Mouse (Mus musculus): ENCODE measurements at regions not wholly inside any gene's neighbourhood (a gene's known extent, or its start where the extent isn't known, plus 50 kb on each side); places are given as distances from the start of the nearest gene placed in this dataset.

DNA sequence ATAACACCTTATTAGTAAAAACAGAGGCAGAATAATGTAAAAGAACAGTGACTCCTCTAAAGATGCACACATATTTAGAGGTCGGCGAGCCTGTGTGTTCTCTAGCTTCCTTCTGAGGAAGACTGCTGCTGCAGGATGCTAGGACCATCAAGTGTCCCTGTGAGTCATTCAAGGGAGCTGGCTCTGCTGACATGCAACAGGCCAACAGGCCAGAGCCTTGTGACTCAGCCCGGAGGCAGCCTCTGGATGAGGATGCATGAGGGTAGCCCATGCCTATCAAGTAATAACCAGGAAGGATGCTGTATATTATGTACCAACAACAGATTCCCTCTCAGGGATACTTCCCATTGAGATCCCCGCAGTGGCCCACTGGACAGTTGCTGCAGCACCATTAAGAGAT, 199.5 kb upstream of the Rasgrp1 start:
- DNase-seq (ENCODE audit: low spot score in 2 of 2), result no peak

DNA sequence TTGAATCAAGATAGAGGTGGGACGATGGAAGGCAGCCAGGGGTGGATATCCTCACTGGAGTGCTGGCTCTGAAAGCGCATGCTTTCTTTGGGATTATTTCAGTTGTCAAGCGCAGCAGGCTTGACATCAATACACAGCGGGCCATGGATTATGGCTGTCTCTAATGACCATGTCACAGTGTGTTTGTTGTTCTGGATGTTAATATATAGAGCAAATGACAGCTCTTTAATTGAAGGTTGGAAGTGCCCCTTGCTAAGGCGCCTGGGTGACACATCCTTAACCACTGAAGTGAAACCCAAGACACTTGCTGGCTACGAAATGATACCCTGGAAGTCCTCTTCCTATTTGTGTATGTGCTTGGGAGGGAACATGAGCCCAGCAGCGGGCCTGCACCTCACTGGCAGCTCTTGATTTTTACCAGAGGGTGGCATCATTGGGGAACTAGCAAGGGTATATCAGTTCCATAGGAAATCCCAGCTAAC, 200.5 kb upstream of the Rasgrp1 start:
- no peak for DNase-seq (ENCODE audit: low spot score in 2 of 2)

DNA sequence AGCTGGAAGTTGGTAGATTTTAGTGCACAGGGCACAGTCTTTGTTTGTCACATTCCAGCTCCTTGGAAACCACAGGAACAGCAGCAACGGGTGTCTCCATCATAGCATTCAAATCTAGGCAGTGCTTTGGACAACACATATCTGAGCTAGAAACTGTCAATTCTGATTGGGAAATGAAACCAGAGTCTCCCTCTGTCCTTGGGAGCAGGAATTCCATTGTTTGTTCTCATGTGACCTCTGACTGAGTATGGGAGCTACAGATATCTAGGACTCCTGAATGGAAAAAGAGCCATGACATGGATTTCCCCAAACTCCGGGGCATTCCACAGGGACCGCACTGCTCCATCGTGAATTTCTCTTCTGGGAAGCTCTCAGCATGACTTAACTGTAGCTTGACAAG, 205.5 kb upstream of the Rasgrp1 start:
- DNase-seq (ENCODE audit: low spot score in 2 of 2), result no peak

DNA sequence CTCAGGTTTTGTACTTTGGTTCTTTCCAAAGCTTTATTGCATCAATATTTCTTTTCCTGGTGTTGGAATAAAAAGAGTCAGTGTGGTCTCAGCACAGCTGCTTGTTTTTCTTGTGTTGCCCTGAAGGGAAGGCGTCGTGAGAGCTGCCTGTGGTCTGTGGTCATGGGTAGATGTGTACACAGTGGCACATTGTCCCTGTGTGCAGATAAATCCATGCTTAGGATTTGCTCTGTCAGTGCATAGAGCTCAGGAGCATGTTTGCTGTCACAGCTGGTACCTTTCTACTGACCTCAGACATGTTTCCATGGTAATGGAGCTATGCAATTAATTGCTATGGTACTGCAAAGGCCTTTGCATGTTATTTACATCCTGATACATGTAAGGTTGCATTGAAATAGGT, 213.5 kb upstream of the Rasgrp1 start:
- DNase-seq (ENCODE audit: low spot score in 2 of 2), result no peak

DNA sequence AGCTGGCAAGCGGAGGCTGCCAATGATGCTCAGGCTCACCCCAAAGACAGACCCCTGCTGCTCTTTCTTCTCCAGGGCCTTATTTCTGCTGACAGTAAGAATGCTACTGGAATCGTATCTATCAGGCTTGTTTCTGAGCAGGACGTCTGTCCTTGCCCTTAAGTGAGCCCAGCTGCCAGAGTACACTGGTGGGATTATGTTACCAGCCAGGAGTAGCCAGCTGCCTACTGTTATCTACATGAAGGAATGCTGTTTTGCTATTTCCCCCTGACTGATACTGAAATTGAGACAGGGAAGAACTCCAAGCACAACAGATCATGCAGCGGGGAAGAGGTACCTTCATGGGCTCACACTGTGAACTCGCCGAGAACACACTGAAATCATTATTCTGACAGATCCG, 228.2 kb upstream of the Rasgrp1 start:
- no peak for DNase-seq (ENCODE audit: low spot score in 2 of 2)

DNA sequence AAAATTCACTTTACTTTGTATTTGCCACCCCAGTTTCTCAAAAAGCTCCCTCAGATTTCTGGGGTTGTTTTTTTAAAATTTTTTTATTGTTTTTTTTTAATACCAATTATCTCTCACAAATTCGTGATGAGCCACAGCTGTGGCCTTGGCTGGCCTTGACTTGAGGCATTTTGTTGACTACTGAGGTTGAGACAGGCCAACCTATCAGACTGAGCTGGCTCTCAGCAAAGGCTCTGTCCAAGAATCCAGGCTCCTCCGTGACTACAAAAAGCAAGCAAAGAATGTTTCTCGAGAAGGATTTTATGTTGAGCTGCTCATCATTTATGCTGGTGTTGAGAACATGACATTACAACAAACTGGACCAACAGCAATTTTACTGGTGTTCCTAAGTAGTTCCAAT, 244.6 kb upstream of the Rasgrp1 start:
- no peak for DNase-seq (ENCODE audit: low spot score in 2 of 2)

DNA sequence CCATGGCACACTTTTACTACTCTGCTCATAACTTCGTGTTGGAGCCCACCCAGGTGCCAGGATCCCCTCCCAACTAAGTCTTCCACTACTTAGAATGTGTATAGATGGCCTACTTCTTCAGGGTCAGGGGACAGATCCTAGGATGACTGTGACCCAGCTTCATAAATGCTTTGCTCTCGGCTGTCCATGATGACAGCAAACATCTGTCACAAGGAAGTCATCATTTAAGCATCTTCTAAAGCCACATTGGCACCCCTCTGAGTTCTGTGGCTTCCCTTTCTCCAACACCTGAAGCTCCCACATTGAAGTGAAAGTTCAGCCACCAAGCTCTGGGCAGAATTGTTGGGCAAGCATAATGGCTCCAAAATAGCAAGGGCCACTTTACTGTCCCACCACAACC, 252.2 kb upstream of the Rasgrp1 start:
- DNase-seq (ENCODE audit: low spot score in 2 of 2), result no peak

DNA sequence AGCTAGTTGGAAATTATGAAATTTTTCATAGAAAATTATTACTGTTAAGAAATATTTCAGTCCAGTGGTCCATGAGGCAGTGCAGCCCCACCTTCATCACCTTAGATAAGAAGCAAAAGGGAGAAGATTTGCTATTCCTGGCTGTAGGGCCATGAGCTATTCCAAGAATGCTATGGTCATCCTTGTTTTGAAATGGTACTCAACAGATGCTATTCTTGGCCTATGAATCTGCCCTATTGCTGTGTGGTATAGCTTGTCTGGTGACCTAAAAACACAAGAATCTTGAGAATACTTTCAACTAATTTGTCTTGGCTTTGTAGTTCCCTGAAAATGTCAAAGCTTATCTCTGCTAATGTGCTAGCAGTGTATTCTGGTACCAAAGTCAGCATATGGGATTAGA, 254.8 kb upstream of the Rasgrp1 start:
- DNase-seq (ENCODE audit: low spot score in 2 of 2), result no peak

DNA sequence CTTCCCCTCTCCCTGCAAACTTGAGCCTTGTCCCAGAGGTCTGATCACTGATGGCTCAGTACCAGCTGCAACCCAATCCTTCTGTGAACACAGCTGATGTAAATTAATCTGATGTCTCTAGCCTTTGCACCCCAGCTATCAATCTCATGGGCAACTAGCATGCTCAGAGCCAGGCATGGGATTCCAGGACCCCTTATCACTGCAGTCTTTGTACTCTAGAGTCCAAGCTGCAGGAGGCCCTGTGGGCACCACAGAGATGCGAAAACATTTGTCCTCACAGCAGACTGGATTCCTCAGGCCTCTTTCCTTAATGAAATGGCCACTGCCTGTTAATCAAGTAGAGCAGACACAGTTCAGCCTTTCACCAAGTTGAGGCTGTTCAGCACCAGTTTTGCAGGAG, 272.0 kb upstream of the Rasgrp1 start:
- DNase-seq (ENCODE audit: low spot score in 2 of 2), result no peak

DNA sequence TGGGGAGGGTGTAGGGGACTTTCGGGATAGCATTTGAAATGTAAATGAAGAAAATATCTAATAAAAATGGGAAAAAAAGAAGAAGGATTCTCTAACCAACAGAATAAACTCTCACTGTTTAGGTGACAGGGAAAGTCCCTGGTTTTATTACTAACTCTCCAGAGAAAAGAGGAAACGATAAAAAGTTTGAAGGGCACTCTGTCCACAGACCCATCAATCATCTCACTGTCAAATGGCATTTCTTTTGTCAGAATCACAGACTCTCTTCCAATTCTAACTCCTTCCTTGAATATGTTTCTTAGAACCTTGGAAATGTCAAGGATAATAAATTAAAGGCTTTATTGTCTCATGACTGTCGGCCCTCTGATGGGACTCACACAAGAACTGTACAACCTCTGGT, 275.3 kb upstream of the Rasgrp1 start:
- no peak for DNase-seq (ENCODE audit: low spot score in 2 of 2)

DNA sequence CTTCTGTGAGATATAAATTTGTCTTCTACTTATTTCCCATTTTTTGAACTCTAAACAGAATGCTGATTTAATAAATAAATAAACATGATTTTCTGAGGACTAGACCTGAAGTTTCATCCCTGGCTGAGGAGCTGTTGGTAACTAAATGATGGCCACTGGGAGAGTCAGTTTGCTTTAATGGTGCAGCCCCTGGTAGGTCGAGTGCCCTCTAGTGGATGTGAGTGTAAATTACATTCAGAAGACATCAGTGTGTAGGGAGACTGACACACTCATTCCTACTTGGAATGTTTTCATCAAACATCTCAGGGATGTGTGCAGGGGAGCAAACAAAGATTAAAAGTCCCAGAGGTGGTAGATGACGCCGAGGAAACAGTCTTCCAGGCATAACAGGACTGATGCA, 281.2 kb upstream of the Rasgrp1 start:
- DNase-seq (ENCODE audit: low spot score in 2 of 2), result peak in 1 of 2 experiments; percentile 24

DNA sequence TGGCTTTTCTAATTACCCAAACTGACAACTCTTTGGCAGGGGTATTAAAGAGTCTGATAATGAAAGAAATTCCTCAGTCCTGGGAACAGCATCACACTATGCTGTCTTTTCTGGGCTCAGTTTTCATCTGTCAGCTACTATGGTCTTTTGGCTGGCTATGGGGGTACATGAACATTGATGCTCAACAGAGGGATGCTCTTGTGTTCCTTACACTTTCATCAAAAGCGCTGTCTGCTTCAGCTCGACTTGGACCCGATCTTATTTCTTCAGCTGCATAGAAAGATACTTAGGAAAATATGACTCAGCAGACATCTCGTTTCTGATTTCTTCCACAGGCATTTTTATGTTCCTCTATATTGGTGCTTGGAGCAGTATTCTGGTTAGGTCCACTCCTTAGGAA, 292.1 kb upstream of the Rasgrp1 start:
- DNase-seq (ENCODE audit: low spot score in 2 of 2), result no peak

DNA sequence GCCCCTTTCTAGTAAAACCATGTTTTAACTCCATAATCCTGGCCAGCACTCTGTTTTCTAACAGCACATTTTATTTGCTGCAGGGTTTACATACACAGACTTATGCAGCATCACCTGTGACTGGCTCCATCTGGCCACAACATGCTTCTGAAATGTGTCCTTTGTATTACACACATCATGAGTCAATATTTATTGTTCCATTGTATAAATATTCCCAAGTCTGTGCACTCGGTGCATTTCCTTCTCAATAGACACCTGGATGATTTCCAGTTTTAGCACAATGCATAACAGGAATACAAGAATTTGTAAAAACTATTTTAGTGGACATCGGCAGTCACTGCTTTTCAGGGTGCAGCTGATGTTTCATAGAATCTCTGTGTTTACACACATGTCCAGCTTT, 294.6 kb upstream of the Rasgrp1 start:
- DNase-seq (ENCODE audit: low spot score in 2 of 2), result no peak

DNA sequence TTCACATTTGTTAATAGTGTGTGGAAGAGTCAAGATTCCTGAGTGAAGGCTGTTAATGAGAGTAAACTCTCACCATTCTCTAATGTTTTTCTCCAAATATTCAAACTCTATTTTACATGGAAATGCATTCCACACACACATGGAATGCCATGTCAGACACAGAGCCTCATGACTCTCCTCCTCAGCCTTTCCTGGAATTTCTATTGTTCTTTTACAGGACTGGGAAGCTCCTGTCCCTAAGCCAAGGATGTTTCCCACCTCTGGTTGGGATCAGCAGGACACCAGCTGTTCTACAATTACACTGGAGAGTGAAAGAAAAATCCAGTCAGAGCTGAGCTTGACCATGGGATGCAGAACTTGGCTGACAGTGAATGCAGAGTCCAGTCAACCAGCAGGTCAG, 309.3 kb upstream of the Rasgrp1 start:
- DNase-seq (ENCODE audit: low spot score in 2 of 2), result no peak

DNA sequence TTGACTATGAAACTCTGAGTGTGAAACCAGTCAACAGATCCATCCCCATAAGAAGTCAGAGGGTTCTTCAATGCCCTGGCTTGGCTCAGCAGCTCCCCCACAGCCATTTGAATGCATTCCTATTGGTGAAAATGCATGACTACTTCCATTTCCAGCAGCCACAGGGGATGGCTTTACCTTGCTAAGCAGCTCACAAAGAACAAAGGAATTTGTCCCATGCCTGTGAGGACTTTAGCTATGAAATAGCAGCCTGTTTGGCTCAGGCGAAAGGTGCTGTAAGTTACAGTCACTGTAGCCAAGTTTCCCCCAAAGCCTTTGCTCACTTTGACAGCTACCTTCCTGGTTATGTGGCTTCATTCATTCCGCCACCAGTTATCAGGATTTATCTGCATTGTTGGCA, 309.8 kb upstream of the Rasgrp1 start:
- DNase-seq (ENCODE audit: low spot score in 2 of 2), result no peak

DNA sequence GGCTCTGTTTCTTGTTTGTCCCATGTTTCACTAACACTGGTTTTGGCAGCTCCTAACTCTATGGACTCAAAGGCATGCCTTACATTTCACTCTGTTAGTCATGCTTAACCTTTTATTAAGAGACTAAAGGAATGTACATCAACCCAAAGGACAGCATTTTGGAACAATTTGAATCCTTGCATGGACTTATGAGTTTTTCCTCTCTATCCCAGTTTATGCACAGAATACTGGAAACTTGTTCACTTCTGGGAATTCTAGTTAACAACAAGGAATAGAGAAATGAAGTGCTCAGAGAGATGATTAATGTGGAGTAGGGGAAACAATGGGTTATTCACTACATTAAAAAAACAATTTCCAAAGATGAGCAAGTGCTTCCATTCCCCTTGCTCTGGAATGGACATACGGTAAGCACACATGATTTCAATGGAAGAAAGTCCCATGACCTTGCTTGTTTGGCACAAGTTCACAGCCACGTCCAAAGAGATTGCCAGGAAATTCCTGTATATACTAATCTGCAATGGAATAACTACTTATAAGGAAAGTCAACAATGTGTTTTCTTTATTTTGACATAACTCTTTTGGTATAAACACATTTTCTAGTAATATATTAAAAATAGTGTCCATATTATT, 313.9 kb upstream of the Rasgrp1 start:
- DNase-seq (ENCODE audit: low spot score in 2 of 2), result no peak

DNA sequence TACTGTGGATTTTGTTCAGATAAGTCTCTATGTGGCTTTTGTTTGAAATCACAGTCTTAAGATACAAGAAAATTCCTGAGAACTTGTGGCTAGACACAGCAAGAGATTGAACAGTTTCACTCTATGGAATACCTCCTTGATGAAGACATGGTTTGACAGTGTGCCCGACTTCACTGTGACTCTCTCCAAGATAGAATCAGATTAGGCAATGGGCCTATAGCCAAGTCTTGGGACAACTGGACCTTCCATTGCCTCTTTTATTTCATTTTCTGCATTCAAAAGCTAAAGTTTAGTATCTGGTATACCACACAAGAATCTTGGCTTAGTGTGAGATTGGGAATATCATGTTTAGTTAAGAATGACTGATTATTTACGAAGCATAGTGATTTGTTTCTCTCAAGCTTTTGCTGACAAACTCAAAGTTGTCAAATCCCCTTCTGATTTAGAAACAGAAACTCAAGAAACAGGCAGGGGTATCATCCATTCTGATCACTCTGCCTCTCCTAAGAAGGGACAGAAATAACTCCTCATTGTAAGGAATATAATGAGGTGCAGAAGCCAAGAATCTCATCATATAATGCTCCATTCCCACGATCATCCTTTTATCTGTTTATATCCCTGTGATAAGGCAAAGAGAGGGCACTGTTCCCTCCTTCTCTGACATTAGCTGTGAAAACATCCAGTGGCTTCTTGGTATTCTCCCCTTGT, 317.6 kb upstream of the Rasgrp1 start:
- no peak for DNase-seq (ENCODE audit: low spot score in 2 of 2)

DNA sequence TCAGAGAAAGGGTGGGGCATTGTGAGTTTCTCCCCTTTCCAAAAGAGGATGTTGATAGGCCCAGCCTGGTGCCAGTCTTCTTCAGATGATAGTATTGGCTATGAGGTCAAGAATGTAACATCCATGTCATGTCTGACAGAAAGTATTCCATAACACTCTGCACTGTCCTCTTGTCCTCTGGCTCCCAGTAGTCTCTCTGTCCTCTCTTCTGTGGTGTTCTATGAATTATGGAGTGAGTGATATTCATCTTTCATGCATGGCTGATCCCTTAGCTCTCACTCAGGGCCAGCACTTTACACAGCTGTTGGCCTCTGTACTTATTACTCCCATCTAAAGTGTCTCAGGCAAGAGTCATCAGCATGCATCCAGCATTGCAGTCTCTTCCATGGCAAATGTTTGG, 319.9 kb upstream of the Rasgrp1 start:
- DNase-seq (ENCODE audit: low spot score in 2 of 2), result no peak

DNA sequence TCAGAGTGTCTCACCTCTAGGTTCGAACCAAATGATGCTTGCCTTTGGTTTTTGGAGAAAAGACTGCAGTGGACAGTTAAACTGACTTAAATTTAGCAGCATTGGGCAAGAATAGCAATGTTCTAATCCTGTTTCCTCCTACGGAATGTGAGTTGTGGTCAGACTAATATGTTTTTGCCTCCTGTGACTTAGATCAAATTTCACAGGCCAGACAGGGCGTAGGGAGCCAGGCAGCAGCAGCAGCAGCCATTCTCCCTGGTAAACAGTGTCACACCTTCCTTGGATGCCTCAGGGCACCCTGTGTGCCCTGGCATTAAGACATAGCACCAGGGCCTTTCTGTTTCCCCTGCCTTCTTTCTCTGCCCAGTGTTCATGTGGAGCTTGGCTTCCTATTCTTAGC, 323.7 kb upstream of the Rasgrp1 start:
- DNase-seq (ENCODE audit: low spot score in 2 of 2), result no peak

DNA sequence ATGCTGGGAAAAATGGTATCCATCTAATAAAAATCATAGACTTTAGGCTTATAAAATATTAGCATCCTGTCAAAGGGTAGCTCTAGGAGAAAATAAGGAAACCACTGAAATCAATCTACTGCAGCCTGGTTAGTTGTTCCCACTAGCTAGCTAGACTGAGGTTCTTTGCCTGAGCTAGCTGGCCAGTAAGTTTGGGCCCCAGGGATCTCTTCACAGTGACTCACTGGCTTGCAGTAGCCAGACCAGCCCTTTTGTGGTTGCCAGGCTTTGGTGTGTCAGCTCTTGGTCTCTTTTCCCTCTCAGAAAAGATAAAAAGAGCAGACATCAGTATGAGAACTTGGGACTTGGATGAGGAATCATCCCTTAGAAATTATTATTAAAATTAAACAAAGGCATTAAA, 325.3 kb upstream of the Rasgrp1 start:
- DNase-seq (ENCODE audit: low spot score in 2 of 2), result no peak

DNA sequence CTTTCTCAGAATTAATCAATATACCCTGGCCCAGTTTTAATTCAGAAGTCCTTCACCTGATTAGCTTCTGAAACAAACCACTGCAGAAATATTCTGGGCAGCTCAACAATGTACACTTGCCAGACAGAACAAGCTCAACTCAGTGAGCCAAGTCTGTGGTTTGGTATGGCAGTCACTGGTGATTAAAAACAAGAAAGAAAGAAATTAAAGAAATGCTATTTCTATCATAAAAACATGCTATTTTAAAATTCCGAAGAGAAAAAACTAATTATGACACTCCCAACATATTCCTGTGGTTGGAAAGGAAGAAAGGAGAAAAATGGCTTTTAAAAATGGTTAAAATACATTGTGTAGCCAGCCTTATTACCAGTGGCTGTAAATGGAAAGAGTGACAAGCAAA, 332.1 kb upstream of the Rasgrp1 start:
- no peak for DNase-seq (ENCODE audit: low spot score in 2 of 2)

DNA sequence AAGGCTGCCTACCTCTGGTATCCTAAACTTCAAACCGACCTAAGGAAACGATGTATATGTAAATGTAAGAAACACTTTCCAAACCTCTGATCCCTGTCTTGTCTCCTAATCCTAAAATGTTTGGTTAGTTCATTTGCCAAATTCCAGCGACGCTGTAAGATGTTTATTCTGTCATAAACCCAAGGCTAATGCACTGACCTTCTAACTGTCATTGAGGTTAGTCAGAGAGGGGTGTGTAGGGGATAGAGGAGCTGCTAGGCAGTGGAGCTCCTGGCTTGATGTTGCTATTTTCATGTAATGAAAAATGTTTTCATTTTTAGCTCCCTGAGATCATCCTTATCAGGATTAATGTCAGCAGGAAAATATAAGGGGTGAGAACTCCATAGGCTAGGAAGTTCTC, 335.8 kb upstream of the Rasgrp1 start:
- no peak for DNase-seq (ENCODE audit: low spot score in 2 of 2)

DNA sequence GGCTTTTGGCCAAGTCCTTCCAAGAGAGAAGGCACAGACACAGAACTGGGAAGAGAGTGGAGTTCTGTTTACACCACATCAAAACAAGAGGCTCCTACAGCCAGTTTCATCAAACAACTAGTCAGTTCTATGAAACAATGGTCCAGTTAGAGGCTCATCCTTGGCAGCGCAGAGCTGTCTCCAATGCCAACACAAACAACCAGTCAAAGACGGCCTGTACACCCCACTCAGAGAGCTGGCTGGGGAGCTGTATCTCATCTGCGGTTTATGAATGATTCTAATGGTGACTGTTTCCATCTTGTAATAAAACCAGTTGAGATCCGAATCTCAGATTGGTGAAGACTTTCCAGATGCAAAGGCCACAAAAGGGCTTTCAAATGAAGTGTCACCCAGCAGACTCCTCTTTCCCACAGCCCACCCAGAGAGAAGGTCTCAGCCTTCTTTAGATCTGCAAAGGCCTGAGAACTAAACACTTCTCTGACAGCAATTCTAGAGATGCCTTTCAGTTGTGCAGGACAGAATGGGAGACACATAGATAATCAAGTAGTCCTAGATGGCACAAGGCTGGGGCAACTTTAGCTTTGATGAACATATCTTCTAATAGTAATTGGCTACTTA, 343.1 kb upstream of the Rasgrp1 start:
- peak; percentile 1 to 32 for DNase-seq (ENCODE audit: low spot score in 2 of 2)
